Mouse (Mus musculus) olfactory bulb, adult 2 months (tissue): ENCODE results near the gene Frrs1l. TPM values are rescaled to one million over a fixed set of nuclear protein-coding genes. Genes with fewer than 3 reads are reported as not detected.
A peak's percentile ranks its signal among the peaks of the same experiment; 100 is the strongest.

Experiments used
- H3K27ac ChIP-seq: fragments of 200-500 bp; 2 replicates; pipeline ENCODE4 v1.5.1; 2012; ENCODE audit warnings: low read depth, low read length; ENCODE audit not compliant: insufficient read depth
- H3K4me1 ChIP-seq: fragments of 200-500 bp; 2 replicates; pipeline ENCODE4 v1.6.1; 2012; ENCODE audit warnings: low read length; ENCODE audit not compliant: control insufficient read depth, insufficient read depth
- H3K4me3 ChIP-seq: fragments of 200-500 bp; 2 replicates; pipeline ENCODE4 v1.5.1; 2012; ENCODE audit warnings: mild to moderate bottlenecking, low read depth, low read length, moderate library complexity; ENCODE audit not compliant: insufficient read depth
- CTCF ChIP-seq: fragments of 200-500 bp; IDR thresholded peaks from 2 replicates; pipeline ENCODE4 v1.5.1; 2012; ENCODE audit warnings: low read depth, mild to moderate bottlenecking, low read length, moderate library complexity; ENCODE audit not compliant: insufficient read depth
- POLR2A ChIP-seq: fragments of 200-500 bp; IDR thresholded peaks from 2 replicates; pipeline ENCODE4 v1.6.1; 2012; ENCODE audit warnings: mild to moderate bottlenecking, low read depth, low read length, moderate library complexity; ENCODE audit not compliant: insufficient read depth
- WGBS: fragments of 180-500 bp; shearing (Covaris S2); methylation state at CpG from one replicate; pipeline ENCODE4 v1.1.7; 2018; 5-methylcytosine and 5-hydroxymethylcytosine counted together
- polyA plus RNA-seq: library from polyadenylated mRNA; stranded (reverse); fragments of >200 nt; gene quantifications from 2 replicates; pipeline ENCODE4 v1.2.4, GENCODE M21; 2012; ENCODE audit warnings: low replicate concordance; ENCODE audit not compliant: missing spikeins, insufficient read depth, insufficient read length

Frrs1l gene
- polyA plus RNA-seq, 1 experiment, result not detected

DNA sequence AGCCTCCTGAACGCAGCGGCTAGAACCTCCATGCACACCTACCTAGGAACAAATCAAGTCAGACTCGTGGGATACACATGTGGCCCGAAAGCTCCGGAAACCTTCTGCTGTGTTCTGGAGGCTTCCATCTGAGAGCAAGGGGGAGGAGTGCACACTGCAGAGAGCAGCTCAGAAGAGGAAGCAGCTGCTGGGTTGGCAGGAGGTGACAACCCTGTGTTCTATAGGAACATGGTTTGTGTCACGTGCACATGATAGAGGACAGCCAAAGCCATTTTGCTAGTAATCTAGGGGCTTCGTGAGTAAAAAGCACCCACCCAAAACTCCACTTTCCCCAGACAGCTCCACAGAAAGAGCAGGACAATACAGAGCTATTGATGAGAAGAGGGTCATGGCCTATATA, 3.1 kb upstream of the Frrs1l start:
- 76% methylated on average over 7 of the region's 7 CpGs for WGBS
- Histone ChIP-seq H3K4me1 (peaks cover 9% of the 10 kb centered on the region), H3K27ac (no peak overlapping the region), H3K4me3 (no peak overlapping the region)
- TF ChIP-seq CTCF (no peak), POLR2A (no peak)

DNA sequence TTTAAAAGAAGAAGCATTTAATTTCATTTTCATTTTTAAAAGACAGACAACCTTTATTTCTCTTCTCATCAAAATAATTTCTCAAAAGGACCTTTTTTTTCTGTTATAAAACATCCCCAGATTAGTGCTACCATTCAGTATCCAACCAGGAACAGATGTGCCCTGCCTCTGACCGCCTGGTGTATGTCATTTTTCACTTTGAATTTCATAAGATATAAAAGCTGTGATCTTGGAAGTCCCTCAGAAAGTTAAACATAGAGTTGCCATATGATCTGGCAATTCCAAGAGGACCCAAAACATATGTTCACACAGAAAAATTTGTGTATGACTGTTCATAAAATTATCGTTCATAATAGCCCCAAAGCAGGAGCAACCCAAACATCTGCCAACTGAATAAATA, 1.8 kb upstream of the Frrs1l start:
- no peak for TF ChIP-seq POLR2A
- no peak for TF ChIP-seq CTCF
- H3K4me1 ChIP-seq, result peaks cover 9% of the 10 kb centered on the region
- WGBS, result 86% methylated on average over 2 of the region's 2 CpGs
- no peak overlapping the region for H3K4me3 ChIP-seq
- H3K27ac ChIP-seq, result no peak overlapping the region

DNA sequence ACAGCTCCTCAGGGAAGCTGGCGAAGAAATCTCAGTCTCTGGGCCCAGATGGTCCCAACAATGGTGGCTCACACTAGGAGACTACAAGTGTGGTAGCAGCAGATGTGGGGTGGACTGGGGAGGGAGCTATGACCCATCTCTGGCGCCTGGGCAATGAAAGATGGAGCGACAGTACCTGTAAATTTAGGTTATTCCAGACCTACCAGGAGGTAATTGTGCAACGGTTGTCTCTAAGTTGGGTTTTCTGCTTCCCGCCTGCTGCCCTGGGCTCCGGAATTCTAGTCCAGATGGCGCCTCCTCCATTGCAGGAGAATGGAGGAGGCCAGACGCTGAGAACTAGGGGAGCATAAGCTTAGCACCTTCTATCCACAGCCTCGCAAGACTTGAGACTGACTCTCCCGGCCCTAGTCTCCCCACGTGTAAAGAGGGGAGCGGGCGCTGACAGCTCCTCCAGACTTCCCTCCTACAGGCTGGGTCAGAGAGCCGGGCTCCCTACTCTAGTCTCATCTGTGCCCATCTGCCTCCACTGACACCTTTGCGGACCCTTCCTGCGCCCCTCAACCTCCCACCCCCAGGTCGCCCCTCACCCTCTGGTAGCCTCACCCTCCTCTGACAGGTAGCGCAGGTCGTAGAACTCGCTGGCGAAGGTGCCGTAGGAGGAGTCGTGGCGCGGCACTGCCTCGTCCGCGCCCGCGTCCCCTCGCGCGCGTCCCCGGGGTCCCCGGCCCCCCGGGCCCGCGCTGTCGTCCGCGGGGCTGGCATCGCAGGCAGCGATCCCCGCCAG, 568 bp downstream of the Frrs1l start:
- Histone ChIP-seq H3K4me1 (peaks cover 9% of the 10 kb centered on the region), H3K4me3 (peak overlapping the region; percentile 96), H3K27ac (peak overlapping the region; percentile 58)
- WGBS, result 3% methylated on average over 45 of the region's 45 CpGs
- TF ChIP-seq POLR2A (no peak), CTCF (0 out of 2 replicates have a peak, but pooled peaks have one; percentile 3)

DNA sequence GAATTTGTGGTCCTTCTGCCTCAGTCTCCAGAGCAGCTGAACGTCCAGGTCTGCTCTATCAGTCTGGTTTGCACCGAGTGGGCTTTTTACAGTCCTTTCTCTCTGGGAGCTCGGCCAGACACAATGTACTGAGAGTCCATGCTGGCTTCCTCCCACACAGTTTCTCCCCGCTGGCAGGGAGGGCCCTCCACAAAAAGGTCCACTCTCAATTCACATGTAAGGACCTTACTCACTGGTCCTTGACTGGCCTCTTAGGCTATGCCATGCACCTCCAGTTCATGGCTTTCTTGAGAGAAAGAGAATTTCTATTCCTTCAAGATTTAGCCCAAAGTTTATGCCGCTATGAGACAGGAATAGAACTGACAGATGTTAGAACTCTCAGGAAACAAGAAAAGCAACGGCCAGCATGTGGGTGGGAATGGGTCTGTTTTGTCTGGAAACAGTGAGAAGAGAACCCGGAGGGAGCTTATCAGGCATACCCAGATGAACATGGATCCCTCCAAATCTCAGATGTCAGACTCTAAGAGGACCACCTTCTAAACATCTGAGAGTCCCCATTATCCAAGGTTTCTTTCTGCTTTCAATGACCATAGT, 24.5 kb downstream of the Frrs1l start:
- TF ChIP-seq POLR2A (no peak), CTCF (no peak)
- no peak overlapping the region for H3K4me3 ChIP-seq
- no peaks in the 10 kb centered on the region for H3K4me1 ChIP-seq
- no peak overlapping the region for H3K27ac ChIP-seq
- WGBS, result 66% methylated on average over 7 of the region's 7 CpGs

DNA sequence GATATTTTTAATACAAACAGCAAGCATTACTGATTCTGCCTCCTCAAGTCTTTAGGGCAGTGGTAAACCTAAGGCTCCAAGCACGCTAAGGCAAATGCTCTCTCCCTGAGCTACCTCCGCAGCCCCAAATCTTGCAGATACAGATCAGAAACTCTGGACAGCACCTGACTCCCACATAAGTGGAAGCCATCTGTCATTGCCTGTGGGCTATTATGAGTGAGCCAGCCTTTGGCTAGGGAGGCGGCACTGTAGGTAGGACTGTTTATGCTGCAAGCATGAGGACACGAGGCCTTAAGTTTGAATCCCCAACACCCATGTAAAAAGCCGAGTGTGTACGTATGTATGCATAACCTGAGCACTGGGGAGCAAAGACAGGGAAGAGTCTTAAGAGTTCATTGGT, 26.5 kb downstream of the Frrs1l start:
- H3K4me3 ChIP-seq, result no peak overlapping the region
- 96% methylated on average over 6 of the region's 6 CpGs for WGBS
- TF ChIP-seq POLR2A (no peak), CTCF (no peak)
- no peak overlapping the region for H3K27ac ChIP-seq
- no peaks in the 10 kb centered on the region for H3K4me1 ChIP-seq

DNA sequence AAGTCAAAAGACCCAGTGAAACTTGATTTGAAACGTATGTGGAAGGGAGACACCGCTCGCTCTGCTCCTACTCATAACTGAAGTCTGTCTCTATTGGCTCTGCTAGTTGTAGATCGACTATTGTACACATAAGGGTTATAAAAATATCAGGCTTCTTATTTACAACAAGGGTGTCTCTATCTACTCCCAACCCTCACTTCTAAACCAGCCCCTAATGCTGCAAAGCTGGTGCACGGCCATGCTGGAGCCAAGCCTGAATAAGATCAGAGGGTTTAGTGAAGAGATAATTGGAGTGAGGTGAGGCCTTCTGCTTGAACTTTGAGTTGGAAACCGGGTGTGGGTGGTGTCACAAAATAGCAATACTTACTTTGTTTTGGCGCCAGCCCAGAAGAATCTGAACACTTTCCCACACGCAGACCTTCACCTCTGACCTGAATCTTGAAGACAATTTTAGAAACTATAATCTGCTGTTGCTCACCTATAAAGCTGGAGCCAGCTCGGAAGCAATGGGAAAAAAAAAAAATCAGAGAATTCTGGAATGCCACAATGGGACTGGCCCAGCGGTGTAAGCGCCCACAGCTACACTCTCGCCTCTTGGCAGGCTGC, 28.8 kb downstream of the Frrs1l start:
- TF ChIP-seq CTCF (no peak), POLR2A (no peak)
- 77% methylated on average over 12 of the region's 12 CpGs for WGBS
- H3K27ac ChIP-seq, result no peak overlapping the region
- H3K4me1 ChIP-seq, result no peaks in the 10 kb centered on the region
- H3K4me3 ChIP-seq, result no peak overlapping the region

DNA sequence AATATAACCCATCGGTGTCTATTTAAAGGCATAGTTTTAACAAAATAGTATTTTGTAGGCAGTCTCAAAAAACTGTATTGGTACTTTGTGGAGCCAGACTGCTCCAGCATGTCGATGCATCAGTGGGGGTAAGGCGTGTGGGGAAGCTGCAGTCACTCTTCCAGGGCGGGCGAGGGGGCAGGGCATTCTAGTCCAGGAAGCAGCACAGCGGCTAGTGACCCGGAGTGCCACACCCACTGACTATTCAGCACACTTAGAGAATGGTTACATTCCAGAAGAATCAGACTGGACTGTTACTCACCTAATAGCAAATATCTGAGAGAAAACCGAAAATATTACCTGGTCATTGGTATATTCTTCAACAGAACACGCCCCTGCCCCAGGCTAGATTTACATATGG, 32.7 kb downstream of the Frrs1l start:
- Histone ChIP-seq H3K4me1 (no peaks in the 10 kb centered on the region), H3K4me3 (no peak overlapping the region), H3K27ac (no peak overlapping the region)
- WGBS, result 79% methylated on average over 9 of the region's 9 CpGs
- no peak for TF ChIP-seq CTCF
- TF ChIP-seq POLR2A, result no peak

DNA sequence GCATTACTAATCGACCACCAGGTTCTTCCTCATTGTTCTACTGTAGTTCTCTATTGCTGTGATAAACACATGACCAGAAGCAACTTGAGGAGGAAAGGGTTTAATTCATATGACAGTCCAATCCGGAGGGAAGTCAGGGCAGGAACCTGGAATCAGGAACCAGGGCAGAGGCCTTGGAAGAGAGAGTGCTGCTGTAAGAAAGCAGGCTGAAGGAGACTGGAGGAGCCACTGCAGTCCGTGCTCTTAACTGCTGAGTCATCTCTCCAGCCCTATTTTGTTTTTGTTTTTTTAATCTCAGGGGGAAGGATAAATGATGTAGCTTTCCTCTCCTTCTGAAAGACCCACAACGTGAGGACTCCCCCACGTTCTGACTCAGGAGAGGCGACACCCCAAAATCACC, 37.0 kb downstream of the Frrs1l start:
- Histone ChIP-seq H3K4me1 (no peaks in the 10 kb centered on the region), H3K27ac (no peak overlapping the region), H3K4me3 (no peak overlapping the region)
- TF ChIP-seq CTCF, result no peak
- no peak for TF ChIP-seq POLR2A
- WGBS, result 48% methylated on average over 6 of the region's 6 CpGs

DNA sequence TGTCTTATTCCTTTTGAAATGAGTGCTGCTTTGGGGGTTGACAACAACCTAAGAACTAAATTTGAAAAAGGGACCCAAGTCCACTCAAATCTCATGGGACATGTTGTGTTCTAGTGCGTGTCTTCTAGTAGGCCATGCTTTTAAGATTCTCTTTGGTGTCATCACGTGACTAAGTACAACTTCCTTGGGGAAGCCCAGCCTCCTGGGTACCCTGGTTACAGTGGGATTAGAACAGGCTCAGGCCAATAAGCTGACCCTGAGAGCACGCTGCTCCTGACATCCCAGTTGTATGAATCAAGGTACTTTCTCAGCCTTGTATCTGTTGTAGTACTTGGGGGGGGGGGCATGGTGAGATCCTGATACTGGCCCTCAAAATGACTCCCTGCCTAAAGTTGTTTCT, 38.5 kb downstream of the Frrs1l start:
- WGBS, result 90% methylated on average over 3 of the region's 3 CpGs
- Histone ChIP-seq H3K4me1 (no peaks in the 10 kb centered on the region), H3K27ac (no peak overlapping the region), H3K4me3 (no peak overlapping the region)
- TF ChIP-seq CTCF (no peak), POLR2A (no peak)
